Mouse (Mus musculus) CH12.LX (cell line): ENCODE data around the gene Rimkla.

Source experiments
- CTCF ChIP-seq, 2 experiments: IDR thresholded peaks in 1 of 2; conservative IDR thresholded peaks in 1 of 2; 2 replicates each; pipeline ENCODE4 v1.5.1; 2011 to 2012; ENCODE audit warnings: low read depth in 2 of 2, low read length in 2 of 2, improper control_type of control experiment in 1 of 2, inconsistent platforms in 1 of 2, mild to moderate bottlenecking in 1 of 2, moderate library complexity in 1 of 2
- EP300 ChIP-seq: IDR thresholded peaks from 2 replicates; pipeline ENCODE4 v1.6.1; 2011; ENCODE audit warnings: low read length, improper control_type of control experiment
- HCFC1 ChIP-seq: IDR thresholded peaks from 2 replicates; pipeline ENCODE4 v1.6.1; 2012; ENCODE audit warnings: low read depth, mild to moderate bottlenecking, inconsistent platforms, low read length, improper control_type of control experiment
- MAX ChIP-seq: IDR thresholded peaks from 2 replicates; pipeline ENCODE4 v1.6.1; 2011; ENCODE audit warnings: low read length, improper control_type of control experiment
- MEF2A ChIP-seq: IDR thresholded peaks from 2 replicates; pipeline ENCODE4 v1.6.1; 2014; ENCODE audit warnings: low read depth, mild to moderate bottlenecking, inconsistent platforms, low read length, improper control_type of control experiment, borderline replicate concordance
- MXI1 ChIP-seq: IDR thresholded peaks from 2 replicates; pipeline ENCODE4 v1.6.1; 2011; ENCODE audit warnings: mild to moderate bottlenecking, low read depth, low read length, improper control_type of control experiment
- MYC ChIP-seq: IDR thresholded peaks from 2 replicates; pipeline ENCODE4 v1.6.1; 2011; ENCODE audit warnings: low read depth, mild to moderate bottlenecking, improper control_type of control experiment, low read length
- POLR2A ChIP-seq: IDR thresholded peaks from 2 replicates; pipeline ENCODE4 v1.6.1; 2011; ENCODE audit warnings: low read depth, mild to moderate bottlenecking, improper control_type of control experiment, low read length
- SIN3A ChIP-seq: IDR thresholded peaks from 2 replicates; pipeline ENCODE4 v1.6.1; 2012; ENCODE audit warnings: low read length, improper control_type of control experiment, inconsistent platforms
- USF1 ChIP-seq: IDR thresholded peaks from 2 replicates; pipeline ENCODE4 v1.6.1; 2014; ENCODE audit warnings: low read depth, mild to moderate bottlenecking, inconsistent platforms, low read length, improper control_type of control experiment
- ZMIZ1 ChIP-seq: IDR thresholded peaks from 2 replicates; pipeline ENCODE4 v1.6.1; 2012; ENCODE audit warnings: low read depth, mild to moderate bottlenecking, inconsistent platforms, low read length, improper control_type of control experiment

DNA sequence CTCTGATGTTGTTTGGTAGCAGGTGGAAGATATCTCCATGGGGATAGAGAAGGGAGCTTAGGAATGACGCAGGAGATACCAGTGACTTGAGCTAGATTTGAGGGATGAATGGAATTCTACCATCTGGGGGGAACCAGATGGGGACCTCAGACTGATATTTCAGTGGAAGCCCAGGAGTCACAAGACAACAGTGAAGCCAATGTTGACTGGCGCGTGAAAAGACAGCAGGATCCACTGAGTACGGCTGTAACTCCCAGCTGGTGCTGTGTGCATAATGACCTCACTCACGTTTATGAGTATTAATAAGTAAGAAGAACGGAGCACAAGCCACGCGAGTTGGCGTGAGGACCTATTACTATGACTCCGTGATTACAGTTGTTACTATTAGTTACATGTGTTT is 2.8 kb downstream of the Rimkla start:
- TF ChIP-seq ZMIZ1 (no peak), MAX (no peak), MEF2A (no peak), CTCF (conservative IDR thresholded peaks at IDR 0.05 in 1 of 2, IDR thresholded peaks at IDR 0.05 in 1 of 2; ENCODE audit: low read depth in 2 of 2, low read length in 2 of 2) (no peak), POLR2A (no peak), EP300 (no peak), USF1 (no peak), MYC (no peak), SIN3A (no peak), MXI1 (no peak), HCFC1 (no peak)
